Mouse (Mus musculus) CH12F3 (cell line): ENCODE data around the gene Kmt2c.

Experiments
- in situ Hi-C: fragments of 300-500 bp; cut with MboI; formaldehyde crosslinking; loops from 2 replicates; pipeline ENCODE4 v1.14.3; 2020; ENCODE audit warnings: low sequenced_read_pairs

Kmt2c gene

GRCm38 (mm10) chr5:25383581-25383980 lies 115.0 kb downstream of the Kmt2c start:
- in situ Hi-C loops, result no loop called here

GRCm38 (mm10) chr5:25379188-25379587 lies 119.4 kb downstream of the Kmt2c start:
- in situ Hi-C loops, result no loop called here

DNA sequence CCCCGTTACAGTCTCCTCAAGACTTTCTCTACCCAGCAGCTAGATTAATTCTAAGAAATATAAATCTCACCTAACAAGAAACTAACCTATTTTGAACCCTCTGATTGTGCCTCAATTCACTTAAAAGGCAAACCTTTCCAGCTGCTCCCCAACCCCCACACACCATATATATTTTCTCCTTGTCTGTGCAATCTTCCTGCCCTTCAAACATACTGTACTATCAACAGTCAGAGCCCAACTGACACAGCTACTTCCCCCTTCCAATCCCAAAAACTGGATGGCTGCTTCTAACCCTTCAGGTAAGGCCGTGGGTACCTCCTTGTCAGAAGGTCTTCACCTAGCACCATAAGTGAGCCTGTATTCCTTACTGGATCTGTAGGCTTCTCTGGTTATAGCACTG lies 130.2 kb downstream of the Kmt2c start:
- in situ Hi-C loops, result no loop called here

GRCm38 (mm10) chr5:25367126-25367525 lies 131.5 kb downstream of the Kmt2c start:
- in situ Hi-C loops, result no loop called here

DNA sequence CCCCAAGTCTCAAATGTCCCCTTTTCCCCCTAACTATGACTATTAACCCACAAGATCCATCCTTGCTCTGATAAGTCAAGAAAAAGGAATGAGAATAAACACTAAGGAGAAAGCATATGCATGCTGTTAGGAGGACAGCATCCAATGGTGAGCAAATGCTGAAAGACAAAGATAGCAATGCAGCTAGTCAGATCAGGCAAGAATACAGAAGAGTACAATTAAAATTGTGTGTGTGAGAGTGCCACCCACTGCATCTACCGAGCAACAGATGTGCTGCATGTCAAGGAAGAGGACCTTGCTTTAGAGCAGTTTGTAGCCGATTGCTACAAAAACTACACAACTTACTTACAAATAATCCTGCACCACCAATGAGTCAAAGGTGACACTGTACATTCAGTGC lies 145.1 kb downstream of the Kmt2c start:
- in situ Hi-C loops, result no loop called here

DNA sequence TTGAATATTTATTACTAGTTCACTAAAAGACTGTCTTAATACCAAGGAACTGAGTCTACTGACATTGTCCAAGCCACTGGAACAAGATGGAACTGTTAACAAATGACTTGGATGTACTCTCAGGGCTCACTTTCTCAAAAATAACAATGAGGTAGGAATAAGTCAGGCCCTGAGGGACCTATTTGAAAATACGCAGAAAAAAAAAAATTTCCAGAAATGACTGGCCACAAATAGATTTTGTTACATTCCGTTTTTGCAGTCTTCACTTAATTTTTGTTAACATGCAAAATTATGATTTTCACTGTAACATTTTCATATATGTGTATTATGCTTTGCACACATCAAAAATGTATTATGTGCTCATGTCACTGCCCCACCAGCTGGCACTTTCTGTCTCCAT lies 167.3 kb downstream of the Kmt2c start:
- in situ Hi-C loops, result no loop called here

DNA sequence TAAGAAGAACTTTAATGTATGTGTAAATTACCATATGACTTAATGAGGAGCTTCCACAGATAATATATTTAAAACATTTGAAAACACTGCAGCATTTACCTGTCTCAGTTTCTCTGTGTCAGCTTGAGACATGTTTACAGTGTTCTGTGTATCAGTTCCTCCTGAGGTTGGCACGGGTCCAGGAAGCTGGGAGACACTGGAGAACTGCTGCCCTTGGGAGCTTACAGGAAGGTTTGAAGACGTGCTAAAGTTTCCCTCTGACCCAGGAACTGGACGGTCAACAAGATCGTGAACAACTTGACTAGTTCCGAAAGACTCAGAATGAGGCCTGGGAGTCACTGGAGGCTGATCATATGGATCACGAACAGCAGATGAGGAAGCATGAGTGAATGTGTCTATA lies 184.7 kb downstream of the Kmt2c start:
- in situ Hi-C loops, result no loop called here

GRCm38 (mm10) chr5:25310226-25310625 lies 188.4 kb downstream of the Kmt2c start:
- in situ Hi-C loops, result no loop called here

GRCm38 (mm10) chr5:25296830-25297229 lies 201.8 kb downstream of the Kmt2c start:
- in situ Hi-C loops, result no loop called here

DNA sequence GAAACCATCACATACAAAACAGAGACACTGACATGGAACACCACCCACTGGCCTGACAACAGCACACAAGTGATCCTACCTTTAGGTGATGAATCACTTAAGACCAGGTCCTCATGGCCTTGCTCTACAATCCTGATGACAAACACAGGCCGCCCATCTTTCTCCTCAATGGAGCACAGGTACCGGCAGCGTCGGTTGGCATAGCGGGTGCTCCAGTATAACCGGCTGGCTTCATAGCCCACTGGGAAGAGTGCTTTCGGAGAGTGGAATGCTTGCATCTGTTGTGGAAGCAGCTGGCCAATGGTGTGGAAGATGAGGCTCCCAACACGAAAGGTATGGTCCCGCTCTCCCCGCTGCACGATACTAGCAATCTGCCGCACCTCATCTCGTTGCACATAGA lies 214.6 kb downstream of the Kmt2c start:
- in situ Hi-C loops, result no loop called here

GRCm38 (mm10) chr5:25276365-25276764 lies 222.2 kb downstream of the Kmt2c start:
- in situ Hi-C loops, result no loop called here

- in situ Hi-C loops, result no loop called here
These were observed 223.0 kb downstream of the Kmt2c start for GRCm38 (mm10) chr5:25275629-25276028.

DNA sequence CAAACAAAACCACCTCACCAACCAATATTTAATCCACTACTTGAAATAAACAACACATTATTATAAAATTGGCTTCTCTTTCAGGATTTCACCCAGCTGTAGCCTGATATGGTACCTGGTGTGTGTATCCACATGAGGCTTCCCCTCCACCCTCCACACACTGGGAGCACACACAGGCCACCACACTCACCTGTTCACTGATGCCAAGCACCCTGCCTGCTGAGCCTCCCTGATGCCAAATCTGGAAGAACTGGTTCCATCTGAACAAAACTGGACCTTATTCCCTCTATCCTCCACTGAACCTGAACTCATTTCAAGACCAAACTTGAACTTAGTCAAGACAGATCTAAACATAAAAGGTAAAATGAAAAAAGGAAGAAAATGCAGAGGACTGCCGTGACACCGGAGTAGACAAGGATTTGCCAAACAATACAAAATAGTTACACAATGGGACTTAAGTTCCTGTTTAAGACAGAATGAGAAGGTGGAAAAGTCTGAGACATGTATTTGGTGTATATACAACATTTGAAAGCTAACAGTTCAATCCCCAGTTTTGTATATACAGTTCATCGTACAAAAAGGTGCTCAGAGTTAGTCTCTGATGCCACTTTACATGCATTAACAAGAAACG lies 230.2 kb downstream of the Kmt2c start:
- in situ Hi-C loops, result no loop called here

- in situ Hi-C loops, result no loop called here
These were observed 236.3 kb downstream of the Kmt2c start for GRCm38 (mm10) chr5:25262266-25262665.

DNA sequence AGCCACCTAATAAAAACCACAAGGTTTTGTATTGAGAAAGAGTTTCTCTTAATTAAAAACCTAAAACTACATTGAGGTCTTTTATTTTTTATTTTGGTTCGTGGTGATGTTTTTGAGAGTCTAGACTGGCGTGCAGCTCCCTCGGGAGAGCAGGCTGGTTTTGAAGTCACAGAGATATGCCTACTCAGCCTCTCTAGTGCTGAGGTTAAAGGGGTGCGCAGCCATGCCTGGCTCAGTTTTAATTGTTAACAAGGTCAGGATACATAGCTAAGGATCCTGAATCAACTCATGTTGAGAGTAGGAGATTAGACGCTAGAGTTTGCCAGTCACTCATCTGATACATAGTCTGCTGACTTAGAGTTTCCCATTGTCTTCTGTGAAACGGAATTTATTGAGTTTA lies 237.1 kb downstream of the Kmt2c start:
- in situ Hi-C loops, result no loop called here

- in situ Hi-C loops, result no loop called here
These were observed 241.9 kb downstream of the Kmt2c start for GRCm38 (mm10) chr5:25256686-25257085.

DNA sequence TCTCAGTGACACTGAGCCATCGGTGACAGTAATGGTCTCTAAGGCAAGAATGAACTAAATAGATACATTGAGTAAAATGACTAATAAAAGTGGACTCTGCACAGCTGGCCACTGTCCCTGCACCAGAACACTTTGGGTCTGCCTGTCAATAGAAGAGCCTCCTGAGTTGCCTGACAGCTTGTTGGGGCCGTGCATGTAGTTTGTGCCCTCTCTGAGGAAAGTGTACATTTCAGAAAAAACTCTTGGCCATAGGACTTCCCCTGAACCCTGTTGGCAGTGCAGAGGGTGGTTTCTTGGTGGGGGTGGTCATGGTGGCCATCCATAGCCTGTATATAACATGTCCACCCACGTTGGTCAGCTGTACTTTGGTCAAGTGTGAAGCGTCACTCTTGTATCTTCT lies 244.1 kb downstream of the Kmt2c start:
- in situ Hi-C loops, result no loop called here

DNA sequence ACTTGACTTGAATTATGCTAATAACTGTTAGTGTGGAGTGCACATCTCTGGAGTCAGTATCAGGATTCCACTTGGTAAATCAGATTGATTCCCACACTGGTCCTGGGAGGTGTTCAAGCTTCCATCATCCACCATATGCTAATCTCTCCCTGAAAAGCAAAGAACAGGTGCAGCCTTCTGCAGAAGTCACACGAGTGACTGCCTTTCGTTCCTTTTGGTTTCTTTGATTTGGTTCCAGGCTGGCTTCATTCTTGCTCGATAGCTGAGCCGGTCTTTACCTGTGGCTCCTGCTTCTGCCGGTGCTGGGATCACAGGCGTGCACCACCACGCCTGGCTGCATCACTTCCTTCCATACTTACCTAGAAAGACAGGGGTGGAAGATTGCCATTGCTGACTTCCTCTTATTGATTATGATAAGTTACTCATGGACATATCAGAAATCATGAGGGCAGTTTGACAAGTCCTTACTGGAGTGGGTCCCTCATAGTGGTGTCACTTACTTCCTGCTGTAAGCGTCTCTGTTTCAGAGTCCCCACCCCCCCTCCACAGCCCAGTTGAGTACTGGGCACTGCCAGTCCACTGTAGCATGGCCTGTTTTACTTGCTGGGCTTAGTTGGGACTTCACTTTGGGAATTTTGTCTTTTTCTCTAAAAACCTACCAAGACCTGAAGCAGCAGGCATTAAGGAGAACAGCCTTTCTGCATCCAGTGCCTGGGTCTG lies 245.6 kb downstream of the Kmt2c start:
- in situ Hi-C loops, result no loop called here

DNA sequence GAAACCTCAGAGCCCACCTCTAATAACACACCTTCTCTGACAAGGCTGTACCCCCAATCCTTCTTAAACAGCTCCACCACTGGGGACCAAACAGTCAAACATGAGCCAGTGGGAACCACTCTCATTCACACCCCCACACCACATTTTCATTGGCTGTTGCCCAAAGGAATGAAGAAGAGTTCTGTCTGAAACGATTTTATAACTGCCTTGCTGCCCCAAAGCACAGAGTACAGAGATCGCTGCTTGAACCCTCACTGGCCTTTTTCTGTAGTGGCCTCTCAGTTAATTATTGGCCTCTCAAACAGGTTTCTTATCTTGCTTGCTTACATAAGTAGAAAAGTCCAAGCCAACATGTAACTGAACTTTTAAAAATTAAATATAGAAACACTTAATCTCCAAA lies 246.2 kb downstream of the Kmt2c start:
- in situ Hi-C loops, result no loop called here

DNA sequence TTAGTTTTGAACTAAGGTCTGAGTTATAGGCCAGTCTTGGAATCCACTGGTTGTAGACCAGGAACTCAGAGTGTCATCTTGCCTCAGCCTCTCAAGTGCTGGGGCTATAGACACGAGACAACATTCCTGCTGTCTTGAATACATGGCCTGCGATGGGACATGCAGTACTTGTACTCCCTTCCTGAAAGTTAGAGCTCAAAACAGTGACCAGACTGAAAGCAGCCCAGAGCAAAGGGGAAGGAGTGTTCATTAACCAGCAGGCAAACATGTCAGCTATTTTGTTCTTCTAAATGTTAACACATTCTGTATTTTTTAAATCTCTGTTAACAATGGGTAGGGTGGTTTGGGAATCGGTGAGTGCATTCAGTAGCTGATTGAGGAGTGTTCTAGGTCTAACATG lies 251.5 kb downstream of the Kmt2c start:
- in situ Hi-C loops, result no loop called here

- in situ Hi-C loops, result no loop called here
These were observed 252.1 kb downstream of the Kmt2c start for GRCm38 (mm10) chr5:25246473-25246865.

DNA sequence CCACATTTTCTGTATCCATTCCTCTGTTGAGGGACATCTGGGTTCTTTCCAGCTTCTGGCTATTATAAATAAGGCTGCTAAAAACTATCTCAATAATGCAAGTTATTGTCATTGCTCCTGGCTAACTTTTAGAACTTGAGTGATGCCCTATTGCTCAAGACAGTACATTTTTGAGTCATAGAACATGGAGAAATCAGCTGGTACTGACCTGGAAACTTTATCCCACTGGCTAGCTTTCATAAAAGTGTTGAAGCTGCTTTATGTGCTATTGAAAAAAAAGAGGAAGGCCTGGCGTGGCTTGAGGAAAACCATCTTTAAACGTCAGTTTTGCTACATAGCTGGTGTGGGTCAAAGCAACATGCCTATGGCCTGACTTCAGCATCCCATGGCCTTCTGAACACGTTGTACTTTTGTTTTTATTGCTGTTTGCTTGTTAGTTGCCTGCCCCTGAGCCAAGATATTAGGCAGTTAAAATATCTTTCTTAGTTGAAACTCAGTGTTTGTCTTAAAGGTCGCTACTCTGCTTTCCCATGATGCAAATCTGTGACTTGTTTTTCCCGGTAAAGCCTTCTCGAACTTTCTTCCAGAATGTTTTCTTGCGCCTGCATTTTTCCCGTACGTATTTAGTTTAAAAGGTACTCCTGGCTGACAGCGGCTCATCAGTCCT lies 252.6 kb downstream of the Kmt2c start:
- in situ Hi-C loops, result no loop called here
